Mouse (Mus musculus): Measurements from ENCODE around the gene Fem1a. TPM values are rescaled to one million over a fixed set of nuclear protein-coding genes. Genes with fewer than 3 reads are reported as not detected.
"Not testable (repeated sequence)": the region's sequence is repeated elsewhere in the genome, so short reads cannot be mapped to it uniquely, and the experiment has no call there.

The Fem1a gene
- polyA plus RNA-seq, 1 experiment from 2014 or later: 6.1 TPM

DNA sequence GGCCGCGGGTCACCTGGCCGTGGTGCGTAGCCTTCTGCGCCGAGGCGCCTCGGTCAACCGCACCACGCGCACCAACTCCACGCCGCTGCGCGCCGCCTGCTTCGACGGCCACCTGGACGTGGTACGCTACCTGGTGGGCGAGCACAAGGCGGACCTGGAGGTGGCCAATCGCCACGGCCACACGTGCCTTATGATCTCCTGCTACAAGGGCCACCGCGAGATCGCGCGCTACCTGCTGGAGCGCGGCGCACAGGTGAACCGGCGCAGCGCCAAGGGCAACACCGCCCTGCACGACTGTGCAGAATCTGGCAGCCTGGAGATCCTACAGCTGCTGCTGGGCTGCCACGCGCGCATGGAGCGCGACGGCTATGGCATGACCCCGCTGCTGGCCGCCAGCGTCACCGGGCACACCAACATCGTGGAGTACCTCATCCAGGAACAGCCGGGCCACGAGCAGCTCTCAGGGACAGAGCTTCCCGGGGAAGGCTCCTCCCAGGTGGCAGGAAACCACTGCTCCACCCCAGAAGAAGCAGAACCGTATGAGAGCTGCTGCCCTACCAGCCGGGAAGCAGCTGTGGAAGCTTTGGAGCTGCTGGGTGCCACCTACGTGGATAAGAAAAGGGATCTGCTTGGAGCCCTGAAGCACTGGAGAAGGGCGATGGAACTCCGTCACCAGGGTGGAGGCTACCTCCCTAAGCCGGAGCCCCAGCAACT lies 728 bp downstream of the Fem1a start:
- Histone ChIP-seq H3K4me2 (peak overlapping the region; percentile 98), H3K9ac (peak overlapping the region; percentile 80), H3K36me3 (peaks cover 44% of the 10 kb centered on the region), H3K27ac (peak overlapping the region; percentile 71), H3K9me3 (replicated peaks) (no peaks in the 10 kb centered on the region), H3K4me1 (replicated peaks) (peaks cover 57% of the 10 kb centered on the region), H3K27me3 (no peaks in the 10 kb centered on the region), H3K4me3 (replicated peaks) (peak overlapping the region; percentile 78)
- DNase-seq: no peak
- WGBS (ENCODE audit: insufficient replicate concordance): 5% methylated on average over 58 of the region's 58 CpGs
- ATAC-seq (ENCODE audit: low read depth): no peak

DNA sequence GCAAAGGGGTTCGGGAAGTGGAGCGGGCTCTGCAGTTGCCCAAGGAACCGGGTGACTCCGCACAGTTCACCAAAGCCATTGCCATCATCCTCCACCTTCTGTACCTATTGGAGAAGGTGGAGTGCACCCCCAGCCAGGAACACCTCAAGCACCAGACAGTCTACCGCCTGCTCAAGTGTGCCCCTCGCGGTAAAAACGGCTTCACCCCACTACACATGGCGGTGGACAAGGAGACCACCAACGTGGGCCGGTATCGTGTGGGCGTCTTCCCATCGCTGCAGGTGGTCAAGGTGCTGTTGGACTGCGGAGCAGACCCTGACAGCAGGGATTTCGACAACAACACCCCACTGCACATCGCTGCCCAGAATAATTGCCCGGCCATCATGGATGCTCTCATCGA lies 1.7 kb downstream of the Fem1a start:
- peak overlapping the region; percentile 78 for H3K4me3 ChIP-seq (replicated peaks)
- DNase-seq; ATAC-seq (ENCODE audit: low read depth); H3K27me3 ChIP-seq; H3K27ac ChIP-seq; H3K9me3 ChIP-seq (replicated peaks): not testable (repeated sequence)
- 87% methylated on average over 19 of the region's 19 CpGs for WGBS (ENCODE audit: insufficient replicate concordance)
- H3K36me3 ChIP-seq: peaks cover 53% of the 10 kb centered on the region
- peaks cover 66% of the 10 kb centered on the region for H3K4me1 ChIP-seq (replicated peaks)
- H3K4me2 ChIP-seq: peak overlapping the region; percentile 98
- H3K9ac ChIP-seq: peak overlapping the region; percentile 80; the same call in 1 of the 2 replicates

DNA sequence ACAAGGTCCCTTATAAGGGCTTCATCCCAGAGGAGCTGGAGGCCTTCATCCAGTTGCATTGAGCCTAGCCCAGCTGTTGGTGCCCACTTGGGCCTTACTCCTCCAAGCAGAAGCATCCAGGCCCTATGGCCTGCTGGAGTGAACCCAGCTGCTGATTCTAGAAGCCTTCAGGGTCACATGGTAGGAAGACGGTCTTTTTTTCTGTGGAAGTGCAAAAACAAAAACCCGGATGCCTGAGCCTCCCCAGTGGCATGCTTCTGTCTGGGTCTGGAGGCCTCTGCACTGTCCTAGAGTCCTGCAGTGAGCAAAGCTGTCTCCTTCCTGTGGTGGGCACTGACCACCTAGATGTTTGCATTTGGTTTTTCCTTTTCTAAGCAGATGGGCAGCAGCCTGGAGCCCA lies 2.2 kb downstream of the Fem1a start:
- Histone ChIP-seq H3K4me1 (replicated peaks) (peaks cover 67% of the 10 kb centered on the region), H3K4me2 (peak overlapping the region; percentile 98), H3K9ac (0 out of 2 replicates have a peak overlapping the region, but pooled peaks have one; percentile 42), H3K36me3 (peaks cover 53% of the 10 kb centered on the region), H3K4me3 (replicated peaks) (peak overlapping the region; percentile 78)
- not testable (repeated sequence) for DNase-seq; H3K9me3 ChIP-seq (replicated peaks); H3K27ac ChIP-seq; H3K27me3 ChIP-seq; ATAC-seq (ENCODE audit: low read depth)
- 56% methylated on average over 2 of the region's 2 CpGs for WGBS (ENCODE audit: insufficient replicate concordance)

DNA sequence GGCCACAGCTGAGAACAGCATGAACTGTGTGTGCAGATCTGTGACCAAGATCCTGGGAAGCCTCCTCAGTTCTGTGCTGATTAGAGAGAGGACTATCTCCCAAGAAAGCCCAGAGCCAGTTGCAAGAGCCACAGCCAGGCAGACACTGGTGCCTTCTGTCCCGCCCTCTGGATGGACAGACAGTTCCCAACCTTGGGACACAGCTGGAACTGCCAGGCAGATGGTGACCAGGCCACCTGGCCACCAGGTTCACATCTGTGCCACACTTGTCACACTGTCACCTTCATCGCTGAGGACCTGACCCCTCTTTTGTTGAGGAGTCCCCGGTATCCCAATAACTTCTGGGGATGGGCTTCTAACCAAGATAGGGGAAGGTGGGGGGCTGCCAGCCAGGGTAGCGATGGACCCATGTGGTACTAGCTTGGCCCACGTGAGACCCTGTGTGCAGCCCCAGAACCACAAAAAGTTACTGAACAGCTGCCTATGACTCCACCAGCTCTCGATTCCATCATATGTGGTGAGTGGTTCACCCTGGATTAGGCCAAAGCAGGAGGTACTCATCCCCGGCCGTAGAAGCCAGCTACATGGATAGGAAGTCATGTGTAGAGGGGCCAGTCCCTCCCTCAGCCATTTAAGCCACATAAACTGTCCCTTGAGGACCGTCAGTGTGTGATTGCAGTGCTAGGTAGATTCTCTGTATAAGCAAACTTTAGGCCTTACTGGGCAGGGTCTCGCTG lies 2.9 kb downstream of the Fem1a start:
- Histone ChIP-seq H3K9me3 (replicated peaks) (no peaks in the 10 kb centered on the region), H3K4me2 (peak overlapping the region; percentile 98), H3K4me1 (replicated peaks) (peaks cover 69% of the 10 kb centered on the region), H3K27me3 (no peaks in the 10 kb centered on the region), H3K36me3 (peaks cover 53% of the 10 kb centered on the region), H3K27ac (no peak overlapping the region), H3K4me3 (replicated peaks) (peak overlapping the region; percentile 78), H3K9ac (peak overlapping the region; percentile 42; the same call in 1 of the 2 replicates)
- DNase-seq: no peak
- WGBS (ENCODE audit: insufficient replicate concordance): 82% methylated on average over 10 of the region's 10 CpGs
- no peak for ATAC-seq (ENCODE audit: low read depth)

DNA sequence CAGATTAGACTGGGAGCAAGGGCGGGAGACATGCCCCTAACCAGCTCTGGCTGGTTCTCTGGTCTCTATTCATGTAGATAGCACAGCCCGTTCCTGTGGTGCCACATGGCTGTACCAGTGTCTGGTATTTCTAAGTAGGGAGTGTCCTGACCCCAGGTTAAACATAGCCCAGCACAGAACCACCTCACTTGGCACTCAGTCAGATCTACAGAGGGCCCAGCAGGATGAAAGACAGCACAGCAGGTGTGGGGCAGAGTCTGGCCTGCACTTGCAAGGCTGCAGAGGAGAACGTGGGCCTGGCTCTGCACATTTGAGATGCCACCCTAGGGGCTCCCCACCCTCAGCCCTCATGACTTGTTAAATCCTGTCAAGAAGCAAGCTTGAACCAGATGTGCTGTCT lies 4.6 kb downstream of the Fem1a start:
- 76% methylated on average over 3 of the region's 3 CpGs for WGBS (ENCODE audit: insufficient replicate concordance)
- Histone ChIP-seq H3K4me1 (replicated peaks) (peaks cover 75% of the 10 kb centered on the region), H3K9me3 (replicated peaks) (no peaks in the 10 kb centered on the region), H3K9ac (peak overlapping the region; percentile 42; the same call in 1 of the 2 replicates), H3K4me2 (no peak overlapping the region), H3K36me3 (peaks cover 61% of the 10 kb centered on the region), H3K27ac (no peak overlapping the region), H3K4me3 (replicated peaks) (no peak overlapping the region), H3K27me3 (no peaks in the 10 kb centered on the region)
- ATAC-seq (ENCODE audit: low read depth): no peak
- no peak for DNase-seq

DNA sequence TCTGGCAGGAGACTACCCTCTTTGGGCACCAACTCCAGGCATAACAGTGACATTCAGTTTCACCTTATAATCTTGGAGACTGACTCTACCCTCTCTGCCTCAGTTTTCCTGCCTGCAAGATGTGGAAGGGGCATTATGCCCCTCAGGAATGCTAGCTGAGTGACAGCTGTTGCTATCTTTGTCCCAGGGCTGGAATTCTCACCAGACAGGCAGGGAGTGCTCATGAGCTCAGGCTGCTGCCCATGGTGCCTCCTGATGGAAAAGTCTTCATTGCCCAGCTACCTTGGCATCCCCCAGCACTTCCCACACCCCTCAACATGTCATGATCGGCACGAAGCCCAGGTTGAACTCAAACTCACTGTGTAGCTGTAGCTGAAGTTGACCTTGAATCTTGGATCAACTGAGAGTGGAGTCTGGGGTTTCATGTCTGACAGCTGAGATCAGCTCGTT lies 6.1 kb downstream of the Fem1a start:
- peaks cover 61% of the 10 kb centered on the region for H3K36me3 ChIP-seq
- WGBS (ENCODE audit: insufficient replicate concordance): 64% methylated on average over 3 of the region's 3 CpGs

DNA sequence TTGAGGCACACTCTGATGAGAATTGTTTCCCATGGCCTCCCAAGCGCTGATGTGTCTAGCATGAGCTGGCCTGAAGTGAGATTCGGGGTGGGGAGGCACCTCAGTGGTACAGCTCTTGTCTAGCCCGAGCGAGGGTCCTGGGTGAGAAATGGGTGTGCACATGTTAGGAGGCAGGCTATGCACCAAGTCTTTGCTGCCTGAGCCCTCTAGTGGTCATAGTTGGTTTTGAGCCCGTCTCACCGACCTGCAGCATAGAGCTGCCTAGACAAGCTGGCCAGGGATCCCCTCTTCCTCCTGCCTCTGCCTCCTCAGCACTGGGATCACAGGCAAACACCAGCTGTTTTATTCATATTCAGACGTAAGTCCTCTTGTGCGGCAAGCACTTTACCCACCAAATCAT lies 7.4 kb downstream of the Fem1a start:
- H3K27ac ChIP-seq: no peak overlapping the region
- peak; percentile 60 for DNase-seq
- H3K4me2 ChIP-seq: no peak overlapping the region
- no peak overlapping the region for H3K9ac ChIP-seq
- no peak overlapping the region for H3K4me3 ChIP-seq (replicated peaks)
- peaks cover 61% of the 10 kb centered on the region for H3K4me1 ChIP-seq (replicated peaks)
- ATAC-seq (ENCODE audit: low read depth): peak; percentile 64
- H3K9me3 ChIP-seq (replicated peaks): no peaks in the 10 kb centered on the region
- H3K36me3 ChIP-seq: peaks cover 50% of the 10 kb centered on the region
- WGBS (ENCODE audit: insufficient replicate concordance): 16% methylated on average over 8 of the region's 8 CpGs
- H3K27me3 ChIP-seq: no peaks in the 10 kb centered on the region

More for the DNA sequence above, 6.1 kb downstream of the Fem1a start:
- DNase-seq: no peak
- Histone ChIP-seq H3K27ac (0 out of 2 replicates have a peak overlapping the region, but pooled peaks have one; percentile 6), H3K4me1 (replicated peaks) (peaks cover 71% of the 10 kb centered on the region), H3K4me2 (no peak overlapping the region), H3K27me3 (no peaks in the 10 kb centered on the region), H3K9ac (no peak overlapping the region), H3K4me3 (replicated peaks) (no peak overlapping the region), H3K9me3 (replicated peaks) (no peaks in the 10 kb centered on the region)
- no peak for ATAC-seq (ENCODE audit: low read depth)

DNA sequence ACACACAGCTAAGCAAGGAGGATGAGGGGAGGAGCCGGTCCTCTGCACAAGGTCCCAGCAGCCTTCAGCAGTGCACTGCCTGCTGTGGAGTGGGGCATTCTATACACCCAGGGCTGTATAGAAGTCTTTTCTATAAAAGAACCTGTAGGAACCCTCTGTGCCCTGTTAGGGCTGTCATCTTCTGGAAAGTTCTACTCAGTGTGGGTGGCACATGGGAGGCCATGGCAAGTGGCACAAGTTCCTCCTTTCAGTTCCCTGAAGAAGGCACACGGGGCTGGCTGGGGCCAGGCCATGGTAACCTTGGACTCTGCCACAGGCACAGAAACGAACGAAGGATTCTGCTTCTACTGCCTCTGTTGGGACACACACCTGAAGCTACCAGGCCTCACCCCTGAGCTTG lies 8.4 kb downstream of the Fem1a start:
- Histone ChIP-seq H3K4me1 (replicated peaks) (peaks cover 61% of the 10 kb centered on the region), H3K9me3 (replicated peaks) (no peaks in the 10 kb centered on the region), H3K27me3 (no peaks in the 10 kb centered on the region), H3K9ac (no peak overlapping the region), H3K36me3 (peaks cover 43% of the 10 kb centered on the region), H3K4me2 (no peak overlapping the region), H3K4me3 (replicated peaks) (no peak overlapping the region), H3K27ac (no peak overlapping the region; the same call in 1 of the 2 replicates)
- ATAC-seq (ENCODE audit: low read depth) (no peak), DNase-seq (no peak)
- WGBS (ENCODE audit: insufficient replicate concordance): 69% methylated on average over 4 of the region's 4 CpGs

DNA sequence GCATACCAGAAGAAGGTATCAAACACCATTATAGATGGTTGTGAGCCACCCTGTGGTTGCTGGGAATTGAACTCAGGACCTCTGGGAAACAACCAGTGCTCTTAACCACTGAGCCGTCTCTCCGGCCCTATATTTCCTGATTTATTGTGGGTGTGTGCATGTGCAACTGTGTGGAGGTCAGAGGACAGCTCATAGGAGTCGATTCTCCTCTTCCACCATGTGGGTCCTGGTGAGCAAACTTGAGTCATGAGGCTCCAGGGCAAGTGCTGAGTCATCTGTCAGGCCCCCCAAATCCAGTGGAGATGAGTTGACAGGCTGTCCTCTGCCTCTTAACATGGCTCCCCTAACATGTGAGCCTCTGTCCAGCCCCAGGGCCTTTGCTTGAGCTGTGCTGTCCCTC lies 9.3 kb downstream of the Fem1a start:
- Histone ChIP-seq H3K36me3 (peaks cover 43% of the 10 kb centered on the region), H3K4me1 (replicated peaks) (peaks cover 57% of the 10 kb centered on the region), H3K9ac (no peak overlapping the region; the same call in 1 of the 2 replicates), H3K4me2 (no peak overlapping the region), H3K4me3 (replicated peaks) (no peak overlapping the region), H3K27me3 (no peaks in the 10 kb centered on the region), H3K27ac (no peak overlapping the region), H3K9me3 (replicated peaks) (no peaks in the 10 kb centered on the region)
- no peak for ATAC-seq (ENCODE audit: low read depth)
- WGBS (ENCODE audit: insufficient replicate concordance): 66% methylated on average over 3 of the region's 3 CpGs
- no peak for DNase-seq

DNA sequence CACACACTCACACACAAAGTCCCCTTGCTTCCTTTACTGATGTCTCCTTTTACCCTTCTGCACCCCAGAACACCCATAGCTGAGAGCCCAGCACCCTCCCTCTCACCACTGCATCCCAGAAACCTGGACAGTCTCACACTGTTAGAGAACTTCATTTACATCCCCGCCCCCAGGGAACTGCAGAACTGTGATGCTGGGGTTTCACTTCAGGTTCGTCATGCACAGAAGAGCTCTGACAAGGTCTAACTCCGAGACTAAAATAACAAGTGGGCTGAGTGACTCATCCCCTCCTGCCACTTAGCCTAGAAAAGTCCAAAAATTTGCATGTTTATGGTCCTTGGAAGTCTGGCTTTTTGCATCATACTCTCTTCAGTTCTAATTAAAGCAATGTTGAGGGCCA lies 9.7 kb downstream of the Fem1a start:
- Histone ChIP-seq H3K9me3 (replicated peaks) (no peaks in the 10 kb centered on the region), H3K4me2 (no peak overlapping the region), H3K4me3 (replicated peaks) (no peak overlapping the region), H3K27ac (no peak overlapping the region), H3K36me3 (peaks cover 43% of the 10 kb centered on the region), H3K9ac (no peak overlapping the region), H3K4me1 (replicated peaks) (peaks cover 53% of the 10 kb centered on the region), H3K27me3 (no peaks in the 10 kb centered on the region)
- DNase-seq (no peak), ATAC-seq (ENCODE audit: low read depth) (no peak)
- 50% methylated on average over 3 of the region's 3 CpGs for WGBS (ENCODE audit: insufficient replicate concordance)

DNA sequence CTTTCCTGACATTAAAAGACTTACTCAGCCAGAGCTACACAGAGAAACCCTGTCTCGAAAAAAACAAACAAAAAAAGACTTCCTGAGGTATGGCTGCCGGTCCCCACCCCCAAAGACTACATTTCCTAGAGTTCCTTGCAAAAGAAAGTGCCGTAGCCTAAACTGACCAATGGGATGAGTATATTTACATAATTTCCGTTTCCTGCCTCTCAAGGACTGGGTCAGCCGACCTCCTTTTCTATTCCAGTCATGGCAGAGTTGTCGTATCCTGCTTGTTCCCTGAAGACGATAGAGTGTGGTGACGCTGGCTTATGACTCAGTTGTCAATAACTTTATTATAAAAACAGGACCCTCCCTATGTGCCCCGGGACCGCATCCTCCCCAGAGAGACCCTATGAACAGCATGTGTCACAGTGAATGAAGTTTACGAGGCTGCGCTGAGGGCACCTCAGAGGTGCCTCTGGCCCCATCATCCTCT lies 12.6 kb downstream of the Fem1a start:
- Histone ChIP-seq H3K36me3 (peaks cover 50% of the 10 kb centered on the region), H3K4me1 (replicated peaks) (peaks cover 53% of the 10 kb centered on the region), H3K9ac (peak overlapping the region; percentile 62), H3K9me3 (replicated peaks) (no peaks in the 10 kb centered on the region), H3K27me3 (no peaks in the 10 kb centered on the region), H3K4me2 (peak overlapping the region; percentile 74), H3K27ac (peak overlapping the region; percentile 77), H3K4me3 (replicated peaks) (peak overlapping the region; percentile 43)
- peak; percentile 56 for DNase-seq
- ATAC-seq (ENCODE audit: low read depth): peak; percentile 73
- WGBS (ENCODE audit: insufficient replicate concordance): 16% methylated on average over 12 of the region's 12 CpGs

Data from liver, embryonic 13.5 days (tissue).